Mouse (Mus musculus) liver, embryonic 11.5 days (tissue): ENCODE measurements at regions not wholly inside any gene's neighbourhood (a gene's known extent, or its start where the extent isn't known, plus 50 kb on each side); places are given as distances from the start of the nearest gene placed in this dataset.

ENCODE experiments used
- ATAC-seq: fragments of 200-750 bp; cut with Nextera tagmentation; replicated peaks from 2 replicates; pipeline ENCODE4 v1.8.0; 2017; ENCODE audit warnings: moderate number of reproducible peaks, mild to moderate bottlenecking, moderate TSS enrichment, moderate library complexity; ENCODE audit not compliant: low FRiP score
- DNase-seq: peaks from one replicate; pipeline ENCODE4 v3.0.0-alpha.2; 2017; ENCODE audit warnings: low spot score
- H3K27ac ChIP-seq: fragments of 300-500 bp; sonication (generic); 2 replicates; pipeline ENCODE4 v1.5.1; 2014; ENCODE audit warnings: mild to moderate bottlenecking, low read depth, low read length, control low read depth
- H3K27me3 ChIP-seq: fragments of 300-500 bp; sonication (generic); replicated peaks from 2 replicates; pipeline ENCODE4 v1.6.1; 2014; ENCODE audit warnings: low read length, mixed read lengths; ENCODE audit not compliant: control insufficient read depth, insufficient read depth
- H3K36me3 ChIP-seq: fragments of 300-500 bp; sonication (generic); 2 replicates; pipeline ENCODE4 v1.6.1; 2014; ENCODE audit warnings: mild to moderate bottlenecking, low read length, moderate library complexity, mixed read lengths; ENCODE audit not compliant: control insufficient read depth, insufficient read depth
- H3K4me1 ChIP-seq: fragments of 300-500 bp; sonication (generic); replicated peaks from 2 replicates; pipeline ENCODE4 v1.6.1; 2014; ENCODE audit warnings: low read length, mixed read lengths; ENCODE audit not compliant: control insufficient read depth, insufficient read depth
- H3K4me2 ChIP-seq: fragments of 300-500 bp; sonication (generic); 2 replicates; pipeline ENCODE4 v1.6.1; 2014; ENCODE audit warnings: mild to moderate bottlenecking, control low read depth, moderate library complexity
- H3K4me3 ChIP-seq: fragments of 300-500 bp; sonication (generic); 2 replicates; pipeline ENCODE4 v1.5.1; 2014; ENCODE audit warnings: low read depth, low read length, control low read depth
- H3K9ac ChIP-seq: fragments of 300-500 bp; sonication (generic); 2 replicates; pipeline ENCODE4 v1.6.1; 2014; ENCODE audit warnings: low read depth, low read length, control low read depth
- H3K9me3 ChIP-seq: fragments of 300-500 bp; sonication (generic); 2 replicates; pipeline ENCODE4 v1.6.1; 2016; ENCODE audit warnings: low read length, inconsistent platforms, mixed read lengths; ENCODE audit not compliant: control insufficient read depth
- WGBS: fragments of 180-500 bp; shearing (Covaris S2); extraction: QIAGEN DNeasy Blood & Tissue Kit; methylation state at CpG from one replicate; pipeline ENCODE4 v1.1.7; 2014; 5-methylcytosine and 5-hydroxymethylcytosine counted together

GRCm38 (mm10) chr10:91701822-91702221, 520.7 kb upstream of the Tmpo start:
- Histone ChIP-seq H3K27me3 (no peaks in the 10 kb centered on the region), H3K4me1 (no peaks in the 10 kb centered on the region), H3K27ac (no peak overlapping the region), H3K4me3 (no peak overlapping the region), H3K9me3 (no peaks in the 10 kb centered on the region), H3K36me3 (no peaks in the 10 kb centered on the region), H3K9ac (no peak overlapping the region), H3K4me2 (no peak overlapping the region)
- 71% methylated on average over 3 of the region's 3 CpGs for WGBS
- DNase-seq: no peak
- ATAC-seq: no peak

GRCm38 (mm10) chr10:91686082-91686618, 505.0 kb upstream of the Tmpo start:
- Histone ChIP-seq H3K27ac (no peak overlapping the region), H3K27me3 (no peaks in the 10 kb centered on the region), H3K4me1 (no peaks in the 10 kb centered on the region), H3K4me2 (no peak overlapping the region), H3K36me3 (no peaks in the 10 kb centered on the region), H3K9me3 (no peaks in the 10 kb centered on the region), H3K4me3 (no peak overlapping the region), H3K9ac (no peak overlapping the region)
- ATAC-seq (no peak), DNase-seq (no peak)
- WGBS: 70% methylated on average over 8 of the region's 8 CpGs

DNA sequence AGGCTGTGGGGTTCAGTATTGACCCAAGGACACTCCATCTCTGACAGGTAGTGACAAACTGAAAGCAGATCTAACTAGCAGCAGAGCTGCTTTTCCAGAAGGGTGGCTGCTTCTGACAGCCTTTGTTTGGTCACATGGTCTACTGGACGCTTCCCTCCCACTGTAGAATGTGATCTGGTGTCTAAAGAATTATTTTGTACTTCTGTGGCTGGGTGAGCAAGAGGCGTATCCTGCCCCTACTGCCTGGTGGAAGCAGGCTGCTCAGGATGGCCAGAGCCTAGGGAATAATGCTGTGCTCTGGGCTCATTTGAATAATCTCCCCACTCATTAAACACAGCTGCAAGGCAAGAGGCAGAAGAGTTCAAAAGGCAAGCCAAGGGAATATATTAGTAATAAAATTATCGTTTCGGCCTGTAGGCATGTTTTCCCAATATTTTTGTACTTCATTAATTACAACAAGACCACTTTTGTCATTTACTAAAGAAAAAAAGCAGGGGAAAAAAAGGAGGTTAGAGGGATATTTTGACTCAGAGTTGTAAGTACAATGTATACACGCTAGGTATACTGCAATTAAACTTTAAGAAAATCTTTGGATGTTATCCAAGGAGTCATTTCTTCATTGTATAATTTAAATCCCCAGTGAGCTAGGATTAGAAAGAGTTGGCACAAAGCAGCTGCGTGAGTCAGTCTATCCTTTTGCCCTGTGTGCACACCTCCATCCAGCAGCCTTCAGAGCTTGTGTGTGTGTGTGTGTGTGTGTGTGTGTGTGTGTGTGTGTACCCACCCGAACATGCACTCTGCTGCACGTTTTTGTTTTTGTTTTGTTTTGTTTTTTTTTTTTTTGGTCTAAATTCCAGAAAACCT, 504.3 kb upstream of the Tmpo start:
- H3K4me1 ChIP-seq: no peaks in the 10 kb centered on the region
- ATAC-seq: no peak

DNA sequence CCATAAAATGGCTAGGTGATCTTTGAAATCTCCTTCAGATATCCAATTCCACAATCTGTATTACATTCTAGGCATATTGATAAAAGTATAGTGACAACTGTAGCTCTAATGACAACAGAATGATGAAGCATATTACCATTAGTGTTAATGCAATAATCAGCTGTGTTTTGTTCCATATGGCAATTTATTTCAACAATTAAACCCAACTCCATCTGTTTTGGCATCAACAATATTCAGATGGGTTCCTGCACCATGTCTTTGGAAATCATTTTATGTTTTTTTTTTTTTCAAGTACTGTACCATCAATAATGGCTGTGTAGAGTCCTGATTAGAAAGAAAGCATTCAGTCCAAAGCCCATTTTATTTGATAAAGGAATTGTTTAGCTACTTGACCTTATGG, 498.5 kb upstream of the Tmpo start:
- H3K9me3 ChIP-seq: no peaks in the 10 kb centered on the region
- no peak overlapping the region for H3K4me3 ChIP-seq
- no peaks in the 10 kb centered on the region for H3K27me3 ChIP-seq
- no peak overlapping the region for H3K9ac ChIP-seq
- H3K4me2 ChIP-seq: no peak overlapping the region
- H3K27ac ChIP-seq: no peak overlapping the region
- no peak for DNase-seq
- ATAC-seq: no peak
- H3K36me3 ChIP-seq: no peaks in the 10 kb centered on the region
- no peaks in the 10 kb centered on the region for H3K4me1 ChIP-seq

More for the DNA sequence above, 504.3 kb upstream of the Tmpo start:
- WGBS: 73% methylated on average over 8 of the region's 8 CpGs
- H3K4me3 ChIP-seq: no peak overlapping the region
- no peaks in the 10 kb centered on the region for H3K9me3 ChIP-seq
- H3K27ac ChIP-seq: no peak overlapping the region
- no peak for DNase-seq
- no peaks in the 10 kb centered on the region for H3K27me3 ChIP-seq
- no peaks in the 10 kb centered on the region for H3K36me3 ChIP-seq
- H3K9ac ChIP-seq: no peak overlapping the region
- H3K4me2 ChIP-seq: no peak overlapping the region

GRCm38 (mm10) chr10:91637911-91638310, 456.8 kb upstream of the Tmpo start:
- H3K4me3 ChIP-seq: no peak overlapping the region
- no peaks in the 10 kb centered on the region for H3K27me3 ChIP-seq
- H3K9me3 ChIP-seq: no peaks in the 10 kb centered on the region
- DNase-seq (no peak), ATAC-seq (no peak)
- no peak overlapping the region for H3K9ac ChIP-seq
- no peak overlapping the region for H3K4me2 ChIP-seq
- no peaks in the 10 kb centered on the region for H3K36me3 ChIP-seq
- no peaks in the 10 kb centered on the region for H3K4me1 ChIP-seq
- no peak overlapping the region for H3K27ac ChIP-seq

DNA sequence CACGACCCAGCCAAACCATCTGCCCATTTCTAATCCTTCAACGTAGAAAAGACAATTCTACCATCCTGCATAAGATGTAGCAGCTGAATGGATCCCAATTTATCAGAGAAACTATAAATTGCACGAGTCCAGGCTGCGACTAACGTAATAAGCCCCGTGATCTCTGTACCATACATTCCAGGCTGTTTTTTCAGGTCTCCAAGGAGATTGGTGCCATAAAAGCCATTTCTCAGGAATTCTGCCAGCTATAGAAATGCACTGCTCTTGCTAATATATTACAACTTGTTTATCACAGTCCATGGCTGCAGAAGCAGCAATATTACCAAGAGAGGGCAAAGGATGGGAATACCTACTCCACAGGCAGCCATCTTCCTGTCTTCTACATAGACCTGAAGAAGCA, 447.6 kb upstream of the Tmpo start:
- no peaks in the 10 kb centered on the region for H3K36me3 ChIP-seq
- no peak overlapping the region for H3K4me2 ChIP-seq
- H3K9ac ChIP-seq: no peak overlapping the region
- DNase-seq (no peak), ATAC-seq (no peak)
- H3K27ac ChIP-seq: no peak overlapping the region
- H3K4me1 ChIP-seq: no peaks in the 10 kb centered on the region
- H3K4me3 ChIP-seq: no peak overlapping the region
- 75% methylated on average over 6 of the region's 6 CpGs for WGBS
- H3K27me3 ChIP-seq: no peaks in the 10 kb centered on the region
- H3K9me3 ChIP-seq: no peaks in the 10 kb centered on the region

GRCm38 (mm10) chr10:91622281-91622680, 441.2 kb upstream of the Tmpo start:
- Histone ChIP-seq H3K4me2 (no peak overlapping the region), H3K4me3 (no peak overlapping the region), H3K9me3 (no peaks in the 10 kb centered on the region), H3K9ac (no peak overlapping the region), H3K36me3 (no peaks in the 10 kb centered on the region), H3K27me3 (no peaks in the 10 kb centered on the region), H3K4me1 (no peaks in the 10 kb centered on the region), H3K27ac (no peak overlapping the region)
- 64% methylated on average over 2 of the region's 2 CpGs for WGBS
- no peak for DNase-seq
- ATAC-seq: no peak

- Histone ChIP-seq H3K4me1 (no peaks in the 10 kb centered on the region), H3K9ac (no peak overlapping the region), H3K27me3 (no peaks in the 10 kb centered on the region), H3K27ac (no peak overlapping the region), H3K36me3 (no peaks in the 10 kb centered on the region), H3K4me2 (no peak overlapping the region), H3K9me3 (no peaks in the 10 kb centered on the region), H3K4me3 (no peak overlapping the region)
- WGBS: 78% methylated on average over 8 of the region's 8 CpGs
- ATAC-seq (no peak), DNase-seq (no peak)
Measured at GRCm38 (mm10) chr10:91613794-91614479, 432.8 kb upstream of the Tmpo start.

DNA sequence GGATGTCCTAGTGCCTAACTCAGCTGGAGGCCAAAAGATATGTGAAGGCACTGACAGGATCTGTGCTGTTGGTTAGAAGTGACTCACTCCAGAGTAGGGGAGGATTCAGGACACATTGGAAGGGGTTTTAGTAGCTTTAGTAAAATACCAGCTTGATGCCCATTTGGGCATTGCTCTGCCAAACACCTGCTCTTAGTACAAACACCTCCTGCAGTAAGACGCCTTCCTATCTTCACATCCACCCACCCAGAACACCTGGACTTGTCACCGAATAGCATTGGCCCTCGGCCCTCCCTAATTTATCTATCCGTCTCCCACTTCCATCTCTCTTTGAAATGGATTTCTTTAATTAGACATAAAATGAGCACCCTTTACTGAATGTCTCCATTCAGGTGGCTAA, 430.9 kb upstream of the Tmpo start:
- Histone ChIP-seq H3K4me2 (no peak overlapping the region), H3K9me3 (no peaks in the 10 kb centered on the region), H3K4me3 (no peak overlapping the region), H3K27me3 (no peaks in the 10 kb centered on the region), H3K4me1 (no peaks in the 10 kb centered on the region), H3K36me3 (no peaks in the 10 kb centered on the region), H3K9ac (no peak overlapping the region), H3K27ac (no peak overlapping the region)
- DNase-seq (no peak), ATAC-seq (no peak)
- 93% methylated on average over 4 of the region's 4 CpGs for WGBS
